Mouse (Mus musculus) ES-E14 (cell line): ENCODE results near the gene Gm26741.

Experiments used
- CHD2 ChIP-seq: IDR thresholded peaks from 2 replicates; pipeline ENCODE4 v1.6.1; 2014; ENCODE audit warnings: mild to moderate bottlenecking, low read depth, low read length, inconsistent platforms
- ZC3H11A ChIP-seq: IDR thresholded peaks from 2 replicates; pipeline ENCODE4 v1.6.1; 2012; ENCODE audit warnings: low read depth, mild to moderate bottlenecking, inconsistent platforms, low read length, borderline replicate concordance
- ZNF384 ChIP-seq: IDR thresholded peaks from 2 replicates; pipeline ENCODE4 v1.6.1; 2012; ENCODE audit warnings: low read depth, low read length, inconsistent platforms

- TF ChIP-seq ZC3H11A (no peak), ZNF384 (no peak), CHD2 (no peak)
Observed at GRCm38 (mm10) chr10:52405160-52405559, 46.6 kb downstream of the Gm26741 start.
